Mouse (Mus musculus) MEL (cell line): ENCODE data around the gene Fzd5. TPM values are rescaled to one million over a fixed set of nuclear protein-coding genes. Genes with fewer than 3 reads are reported as not detected.

Source experiments
- DNase-seq: peaks from one replicate; pipeline ENCODE4 v3.0.0; 2011; ENCODE audit warnings: low read depth, low spot score
- H3K27ac ChIP-seq: 2 replicates; pipeline ENCODE4 v1.5.1; 2012; ENCODE audit warnings: low read depth, mild to moderate bottlenecking, control low read depth, low read length, moderate library complexity; ENCODE audit not compliant: control insufficient read depth
- H3K27me3 ChIP-seq, 2 experiments: fragments of 150-350 bp in 1 of 2; sonication (generic) in 1 of 2; 2 replicates each; pipeline ENCODE4 v1.6.1; 2012; ENCODE audit warnings: low read length in 2 of 2, mild to moderate bottlenecking in 2 of 2, improper control_type of control experiment in 1 of 2, moderate library complexity in 1 of 2; ENCODE audit not compliant: insufficient read depth in 2 of 2, control insufficient read depth in 1 of 2
- H3K36me3 ChIP-seq, 2 experiments: 2 replicates each; pipeline ENCODE4 v1.6.1; 2012 to 2014; ENCODE audit warnings: low read length in 2 of 2, improper control_type of control experiment in 1 of 2, inconsistent platforms in 1 of 2, mild to moderate bottlenecking in 1 of 2; ENCODE audit not compliant: insufficient read depth in 2 of 2, control insufficient read depth in 1 of 2
- H3K4me1 ChIP-seq, 2 experiments: fragments of 150-350 bp in 1 of 2; sonication (generic) in 1 of 2; 2 replicates each; pipeline ENCODE4 v1.6.1; 2012; ENCODE audit warnings: low read length in 2 of 2, improper control_type of control experiment in 1 of 2, mild to moderate bottlenecking in 1 of 2; ENCODE audit not compliant: insufficient read depth in 2 of 2, control insufficient read depth in 1 of 2
- H3K4me3 ChIP-seq, 2 experiments: fragments of 150-350 bp in 1 of 2; sonication (generic) in 1 of 2; 2 replicates each; pipeline ENCODE4 v1.5.1; 2012; ENCODE audit warnings: low read depth in 2 of 2, low read length in 2 of 2, mild to moderate bottlenecking in 2 of 2, moderate library complexity in 2 of 2, control low read depth in 1 of 2, improper control_type of control experiment in 1 of 2; ENCODE audit not compliant: control insufficient read depth in 1 of 2, insufficient read depth in 1 of 2
- H3K79me2 ChIP-seq: 2 replicates; pipeline ENCODE4 v1.6.1; 2012; ENCODE audit warnings: mild to moderate bottlenecking, low read length, moderate library complexity; ENCODE audit not compliant: control insufficient read depth, poor library complexity, insufficient read depth
- H3K9ac ChIP-seq: 2 replicates; pipeline ENCODE4 v1.6.1; 2012; ENCODE audit warnings: low read depth, mild to moderate bottlenecking, control low read depth, low read length, moderate library complexity; ENCODE audit not compliant: control insufficient read depth, poor library complexity, severe bottlenecking
- H3K9me3 ChIP-seq: fragments of 150-350 bp; sonication (generic); replicated peaks from 2 replicates; pipeline ENCODE4 v1.6.1; 2012; ENCODE audit warnings: mild to moderate bottlenecking, low read length, improper control_type of control experiment, moderate library complexity; ENCODE audit not compliant: insufficient read depth
- BHLHE40 ChIP-seq: IDR thresholded peaks from 2 replicates; pipeline ENCODE4 v1.6.1; 2012; ENCODE audit warnings: low read depth, mild to moderate bottlenecking, inconsistent platforms, low read length, improper control_type of control experiment, borderline replicate concordance
- CHD1 ChIP-seq: IDR thresholded peaks from 2 replicates; pipeline ENCODE4 v1.6.1; 2012; ENCODE audit warnings: low read depth, mild to moderate bottlenecking, inconsistent platforms, low read length, improper control_type of control experiment
- CHD2 ChIP-seq: IDR thresholded peaks from 2 replicates; pipeline ENCODE4 v1.6.1; 2011; ENCODE audit warnings: low read length, improper control_type of control experiment
- CTCF ChIP-seq, 3 experiments: IDR thresholded peaks in 2 of 3; conservative IDR thresholded peaks in 1 of 3; 2 replicates each; pipeline ENCODE4 v1.5.1; 2011 to 2012; ENCODE audit warnings: low read length in 3 of 3, low read depth in 2 of 3, mild to moderate bottlenecking in 2 of 3, improper control_type of control experiment in 1 of 3, inconsistent platforms in 1 of 3, mixed read lengths in 1 of 3, moderate library complexity in 1 of 3; ENCODE audit not compliant: control insufficient read depth in 1 of 3, insufficient read depth in 1 of 3, poor library complexity in 1 of 3, severe bottlenecking in 1 of 3
- E2F4 ChIP-seq: IDR thresholded peaks from 2 replicates; pipeline ENCODE4 v1.6.1; 2011; ENCODE audit warnings: low read depth, low read length, improper control_type of control experiment, borderline replicate concordance
- ELF1 ChIP-seq: IDR thresholded peaks from 2 replicates; pipeline ENCODE4 v1.6.1; 2014; ENCODE audit warnings: low read depth, mild to moderate bottlenecking, inconsistent platforms, low read length, improper control_type of control experiment, moderate library complexity
- EP300 ChIP-seq, 2 experiments: IDR thresholded peaks; 2 replicates each; pipeline ENCODE4 v1.6.1; 2011; ENCODE audit warnings: improper control_type of control experiment in 2 of 2, low read length in 2 of 2, low read depth in 1 of 2, mild to moderate bottlenecking in 1 of 2
- ETS1 ChIP-seq: IDR thresholded peaks from 2 replicates; pipeline ENCODE4 v1.6.1; 2012; ENCODE audit warnings: low read depth, mild to moderate bottlenecking, inconsistent platforms, low read length, improper control_type of control experiment, moderate library complexity
- GABPA ChIP-seq: IDR thresholded peaks from 2 replicates; pipeline ENCODE4 v1.6.1; 2012; ENCODE audit warnings: low read depth, mild to moderate bottlenecking, inconsistent platforms, low read length, improper control_type of control experiment, moderate library complexity
- GATA1 ChIP-seq: IDR thresholded peaks from 2 replicates; pipeline ENCODE4 v1.6.1; 2011; ENCODE audit warnings: low read depth, low read length, improper control_type of control experiment
- HCFC1 ChIP-seq: IDR thresholded peaks from 2 replicates; pipeline ENCODE4 v1.6.1; 2012; ENCODE audit warnings: low read depth, mild to moderate bottlenecking, inconsistent platforms, low read length, improper control_type of control experiment, moderate library complexity
- JUND ChIP-seq: IDR thresholded peaks from 2 replicates; pipeline ENCODE4 v1.6.1; 2011; ENCODE audit warnings: low read depth, mild to moderate bottlenecking, improper control_type of control experiment, low read length
- KAT2A ChIP-seq: conservative IDR thresholded peaks from 2 replicates; pipeline ENCODE4 v1.6.1; 2012; ENCODE audit warnings: low read depth, low read length, improper control_type of control experiment, inconsistent platforms
- MAFK ChIP-seq: IDR thresholded peaks from 2 replicates; pipeline ENCODE4 v1.6.1; 2011; ENCODE audit warnings: low read depth, mild to moderate bottlenecking, low read length, improper control_type of control experiment, borderline replicate concordance
- MAX ChIP-seq: IDR thresholded peaks from 2 replicates; pipeline ENCODE4 v1.6.1; 2011; ENCODE audit warnings: low read length, improper control_type of control experiment
- MAZ ChIP-seq: IDR thresholded peaks from 2 replicates; pipeline ENCODE4 v1.6.1; 2012; ENCODE audit warnings: low read depth, mild to moderate bottlenecking, inconsistent platforms, low read length, improper control_type of control experiment
- MXI1 ChIP-seq: IDR thresholded peaks from 2 replicates; pipeline ENCODE4 v1.6.1; 2011; ENCODE audit warnings: mild to moderate bottlenecking, low read depth, low read length, improper control_type of control experiment
- MYB ChIP-seq: IDR thresholded peaks from 2 replicates; pipeline ENCODE4 v1.6.1; 2011; ENCODE audit warnings: mild to moderate bottlenecking, low read depth, low read length, improper control_type of control experiment
- MYC ChIP-seq: IDR thresholded peaks from 2 replicates; pipeline ENCODE4 v1.6.1; 2011; ENCODE audit warnings: low read depth, mild to moderate bottlenecking, low read length, improper control_type of control experiment, moderate library complexity
- NELFE ChIP-seq: IDR thresholded peaks from 2 replicates; pipeline ENCODE4 v1.6.1; 2011; ENCODE audit warnings: low read depth, low read length, improper control_type of control experiment
- NRF1 ChIP-seq: IDR thresholded peaks from 2 replicates; pipeline ENCODE4 v1.6.1; 2014; ENCODE audit warnings: low read depth, mild to moderate bottlenecking, inconsistent platforms, low read length, improper control_type of control experiment, moderate library complexity; ENCODE audit not compliant: poor library complexity, insufficient read depth, severe bottlenecking
- POLR2A ChIP-seq, 2 experiments: IDR thresholded peaks; 2 replicates each; pipeline ENCODE4 v1.6.1; 2011 to 2012; ENCODE audit warnings: low read length in 2 of 2, mild to moderate bottlenecking in 2 of 2, control low read depth in 1 of 2, improper control_type of control experiment in 1 of 2, low read depth in 1 of 2, moderate library complexity in 1 of 2; ENCODE audit not compliant: control insufficient read depth in 1 of 2, insufficient read depth in 1 of 2, poor library complexity in 1 of 2
- POLR2AphosphoS2 ChIP-seq: IDR thresholded peaks from 2 replicates; pipeline ENCODE4 v1.6.1; 2011; ENCODE audit warnings: low read length, improper control_type of control experiment
- POLR2AphosphoS5 ChIP-seq: IDR thresholded peaks from 2 replicates; pipeline ENCODE4 v1.6.1; 2012; ENCODE audit warnings: low read depth, borderline replicate concordance, mild to moderate bottlenecking, inconsistent platforms, low read length, moderate library complexity, mixed read lengths
- RAD21 ChIP-seq: IDR thresholded peaks from 2 replicates; pipeline ENCODE4 v1.6.1; 2011; ENCODE audit warnings: mild to moderate bottlenecking, low read depth, low read length, improper control_type of control experiment
- RCOR1 ChIP-seq: IDR thresholded peaks from 2 replicates; pipeline ENCODE4 v1.6.1; 2012; ENCODE audit warnings: low read depth, mild to moderate bottlenecking, inconsistent platforms, low read length, improper control_type of control experiment
- SMC3 ChIP-seq: IDR thresholded peaks from 2 replicates; pipeline ENCODE4 v1.6.1; 2011; ENCODE audit warnings: low read depth, low read length, improper control_type of control experiment
- TAL1 ChIP-seq: IDR thresholded peaks from 2 replicates; pipeline ENCODE4 v1.6.1; 2012; ENCODE audit warnings: mild to moderate bottlenecking, inconsistent platforms, low read length, moderate library complexity, mixed read lengths
- TBP ChIP-seq: IDR thresholded peaks from 2 replicates; pipeline ENCODE4 v1.8.0; 2011; ENCODE audit warnings: low read depth, low read length, improper control_type of control experiment
- TCF12 ChIP-seq: IDR thresholded peaks from 2 replicates; pipeline ENCODE4 v1.6.1; 2014; ENCODE audit warnings: low read depth, mild to moderate bottlenecking, inconsistent platforms, low read length, improper control_type of control experiment, moderate library complexity
- USF1 ChIP-seq: IDR thresholded peaks from 2 replicates; pipeline ENCODE4 v1.6.1; 2014; ENCODE audit warnings: low read depth, mild to moderate bottlenecking, inconsistent platforms, low read length, improper control_type of control experiment, moderate library complexity
- USF2 ChIP-seq, 2 experiments: IDR thresholded peaks; 2 replicates each; pipeline ENCODE4 v1.6.1; 2011 to 2012; ENCODE audit warnings: improper control_type of control experiment in 2 of 2, low read length in 2 of 2, borderline replicate concordance in 1 of 2, inconsistent platforms in 1 of 2, low read depth in 1 of 2, mild to moderate bottlenecking in 1 of 2; ENCODE audit not compliant: insufficient read depth in 1 of 2
- ZC3H11A ChIP-seq: IDR thresholded peaks from 2 replicates; pipeline ENCODE4 v1.6.1; 2012; ENCODE audit warnings: low read depth, mild to moderate bottlenecking, inconsistent platforms, low read length, improper control_type of control experiment
- ZKSCAN1 ChIP-seq: IDR thresholded peaks from 2 replicates; pipeline ENCODE4 v1.6.1; 2012; ENCODE audit warnings: low read depth, mild to moderate bottlenecking, inconsistent platforms, low read length, improper control_type of control experiment, moderate library complexity
- ZNF384 ChIP-seq: IDR thresholded peaks from 2 replicates; pipeline ENCODE4 v1.6.1; 2012; ENCODE audit warnings: low read depth, mild to moderate bottlenecking, inconsistent platforms, low read length, improper control_type of control experiment
- polyA plus RNA-seq, 2 experiments: library from polyadenylated mRNA; stranded (reverse) in 1 of 2; unstranded in 1 of 2; fragments of >175 nt in 1 of 2; fragments of >200 nt in 1 of 2; gene quantifications; 2 replicates each; pipeline versions ENCODE4 v1.2.1 to v1.2.4; 2012; ENCODE audit warnings: low replicate concordance in 2 of 2, low read depth in 1 of 2; ENCODE audit not compliant: insufficient read length in 2 of 2, insufficient read depth in 1 of 2, missing spikeins in 1 of 2
- total RNA-seq: library from RNA; depleted of rRNA; stranded (reverse); fragments of 300-350 nt; gene quantifications from 2 replicates; pipeline ENCODE4 v1.2.3, GENCODE M21; 2012

Gene Fzd5
- total and polyA plus RNA-seq, 3 experiments = 1.4 to 2.9 TPM; not detected in 1

DNA sequence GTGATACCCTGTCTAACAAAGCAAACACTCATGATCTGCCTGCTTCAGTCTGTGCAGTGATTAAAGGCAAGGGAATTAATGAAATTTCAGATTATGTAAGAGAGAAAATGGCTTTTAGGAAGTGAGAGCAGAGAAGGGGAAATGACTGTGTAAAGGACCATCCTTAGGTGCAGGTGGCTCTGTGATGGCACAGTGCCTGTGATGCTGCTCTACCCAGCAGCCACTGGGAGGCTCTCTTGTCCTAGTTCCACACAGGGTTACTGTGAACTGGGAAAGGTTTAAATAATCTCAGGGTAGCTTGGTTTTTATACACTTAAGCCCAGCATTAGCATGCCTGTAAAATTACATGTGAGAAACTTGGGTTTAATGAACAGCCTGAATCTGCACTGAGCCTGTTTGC is 20.0 kb downstream of the Fzd5 start:
- peaks cover 2 to 10% of the 10 kb centered on the region in 2 experiments for H3K36me3 ChIP-seq
- TF ChIP-seq ELF1 (no peak), SMC3 (peak; percentile 86), NELFE (no peak), JUND (no peak), ZNF384 (no peak), MAX (no peak), MXI1 (no peak), ZC3H11A (peak; percentile 71), GABPA (no peak), POLR2A (IDR thresholded peaks at IDR 0.05; ENCODE audit: control insufficient read depth in 1 of 2, insufficient read depth in 1 of 2, low read depth in 1 of 2, low read length in 2 of 2, poor library complexity in 1 of 2) (no peak), CTCF (IDR thresholded peaks at IDR 0.05 in 2 of 3, conservative IDR thresholded peaks at IDR 0.05 in 1 of 3; ENCODE audit: control insufficient read depth in 1 of 3, insufficient read depth in 1 of 3, low read depth in 2 of 3, low read length in 3 of 3, poor library complexity in 1 of 3, severe bottlenecking in 1 of 3) (peak; percentile 57 to 81 (median 69)), POLR2AphosphoS2 (no peak), MAFK (no peak), MYB (no peak), MYC (no peak), KAT2A (no peak), E2F4 (no peak), USF2 (IDR thresholded peaks at IDR 0.05; ENCODE audit: borderline replicate concordance in 1 of 2, insufficient read depth in 1 of 2, low read depth in 1 of 2, low read length in 2 of 2) (no peak), RAD21 (peak; percentile 87), TBP (no peak), RCOR1 (no peak), EP300 (IDR thresholded peaks at IDR 0.05; ENCODE audit: low read depth in 1 of 2, low read length in 2 of 2) (no peak), ZKSCAN1 (no peak), CHD2 (no peak), TCF12 (no peak), NRF1 (no peak), POLR2AphosphoS5 (no peak), CHD1 (no peak), BHLHE40 (no peak), MAZ (no peak), TAL1 (no peak), GATA1 (no peak), HCFC1 (no peak), ETS1 (no peak), USF1 (no peak)
- H3K79me2 ChIP-seq = no peaks in the 10 kb centered on the region
- DNase-seq = peak; percentile 65
- no peaks in the 10 kb centered on the region for H3K9me3 ChIP-seq
- H3K4me1 ChIP-seq = peaks cover 3 to 8% of the 10 kb centered on the region in 2 experiments
- no peak overlapping the region for H3K4me3 ChIP-seq
- no peaks in the 10 kb centered on the region for H3K27me3 ChIP-seq
- no peak overlapping the region for H3K9ac ChIP-seq
- no peak overlapping the region for H3K27ac ChIP-seq
